Mouse (Mus musculus): ENCODE measurements around the gene Kmt2c. TPM values are rescaled to one million over a fixed set of nuclear protein-coding genes. Genes with fewer than 3 reads are reported as not detected.
"Not testable (repeated sequence)": the region's sequence is repeated elsewhere in the genome, so short reads cannot be mapped to it uniquely, and the experiment has no call there.

The Kmt2c gene
- polyA plus RNA-seq, 1 experiment = 19.2 TPM

DNA sequence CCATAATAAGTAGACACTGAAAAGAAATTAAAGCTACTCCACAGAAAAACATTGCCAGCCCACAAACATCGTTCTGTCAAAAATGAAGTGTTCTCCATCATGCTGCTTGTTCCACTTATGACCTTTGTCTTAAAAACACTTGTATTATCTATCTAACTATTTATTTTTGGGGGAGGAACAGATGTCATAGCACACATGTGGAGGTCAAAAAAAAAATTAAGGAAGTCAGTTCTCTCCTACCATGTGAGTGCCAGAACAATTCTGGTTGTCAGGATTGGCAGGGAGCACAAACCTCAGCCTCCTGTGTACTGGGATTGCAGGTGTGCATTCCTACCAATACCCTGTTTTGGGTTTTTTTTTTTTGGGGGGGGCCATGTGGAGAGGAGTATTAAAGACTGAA, 36.6 kb downstream of the Kmt2c start:
- no peaks in the 10 kb centered on the region for H3K4me1 ChIP-seq (ENCODE audit: control insufficient read depth, insufficient read depth, insufficient read length)
- 91% methylated on average over 1 of the region's 1 CpGs for WGBS
- no peak overlapping the region for H3K27ac ChIP-seq (ENCODE audit: insufficient read depth, low read length)
- no peaks in the 10 kb centered on the region for H3K27me3 ChIP-seq (ENCODE audit: control insufficient read depth, insufficient read depth, low read length)
- no peak for DNase-seq (ENCODE audit: low read depth in 1 of 2, low spot score in 2 of 2)
- no peaks in the 10 kb centered on the region for H3K36me3 ChIP-seq (ENCODE audit: control insufficient read depth, insufficient read depth, low read length)
- no peak for TF ChIP-seq POLR2A (IDR thresholded peaks at IDR 0.05; ENCODE audit: low read depth, low read length)
- no peak for TF ChIP-seq CTCF (IDR thresholded peaks at IDR 0.05; ENCODE audit: extremely low read depth, insufficient read depth, insufficient read length, insufficient replicate concordance)
- no peak overlapping the region for H3K4me3 ChIP-seq (ENCODE audit: extremely low read depth, insufficient read depth, insufficient read length)

- H3K4me3 ChIP-seq (ENCODE audit: extremely low read depth, insufficient read depth, insufficient read length); H3K36me3 ChIP-seq (ENCODE audit: control insufficient read depth, insufficient read depth, low read length); H3K27me3 ChIP-seq (ENCODE audit: control insufficient read depth, insufficient read depth, low read length); DNase-seq (ENCODE audit: low read depth in 1 of 2, low spot score in 2 of 2); H3K27ac ChIP-seq (ENCODE audit: insufficient read depth, low read length); H3K4me1 ChIP-seq (ENCODE audit: control insufficient read depth, insufficient read depth, insufficient read length): not testable (repeated sequence)
These were observed 43.2 kb downstream of the Kmt2c start for GRCm38 (mm10) chr5:25455432-25455831.

GRCm38 (mm10) chr5:25452691-25453090, 45.9 kb downstream of the Kmt2c start:
- H3K27ac ChIP-seq (ENCODE audit: insufficient read depth, low read length) = no peak overlapping the region
- H3K4me1 ChIP-seq (ENCODE audit: control insufficient read depth, insufficient read depth, insufficient read length) = no peaks in the 10 kb centered on the region; the same call in 1 of the 2 replicates
- TF ChIP-seq POLR2A (IDR thresholded peaks at IDR 0.05; ENCODE audit: low read depth, low read length) (no peak), CTCF (IDR thresholded peaks at IDR 0.05; ENCODE audit: extremely low read depth, insufficient read depth, insufficient read length, insufficient replicate concordance) (no peak)
- H3K36me3 ChIP-seq (ENCODE audit: control insufficient read depth, insufficient read depth, low read length) = no peaks in the 10 kb centered on the region
- H3K4me3 ChIP-seq (ENCODE audit: extremely low read depth, insufficient read depth, insufficient read length) = no peak overlapping the region
- H3K27me3 ChIP-seq (ENCODE audit: control insufficient read depth, insufficient read depth, low read length) = no peaks in the 10 kb centered on the region
- no peak for DNase-seq (ENCODE audit: low read depth in 1 of 2, low spot score in 2 of 2)
- 93% methylated on average over 2 of the region's 2 CpGs for WGBS

GRCm38 (mm10) chr5:25437508-25437907, 61.1 kb downstream of the Kmt2c start:
- no peak overlapping the region for H3K27ac ChIP-seq (ENCODE audit: insufficient read depth, low read length)
- TF ChIP-seq POLR2A (IDR thresholded peaks at IDR 0.05; ENCODE audit: low read depth, low read length) (no peak), CTCF (IDR thresholded peaks at IDR 0.05; ENCODE audit: extremely low read depth, insufficient read depth, insufficient read length, insufficient replicate concordance) (no peak)
- H3K27me3 ChIP-seq (ENCODE audit: control insufficient read depth, insufficient read depth, low read length) = no peaks in the 10 kb centered on the region
- no peak overlapping the region for H3K4me3 ChIP-seq (ENCODE audit: extremely low read depth, insufficient read depth, insufficient read length)
- no peak for DNase-seq (ENCODE audit: low read depth in 1 of 2, low spot score in 2 of 2)
- WGBS = 76% methylated on average over 1 of the region's 1 CpGs
- H3K36me3 ChIP-seq (ENCODE audit: control insufficient read depth, insufficient read depth, low read length) = no peaks in the 10 kb centered on the region
- H3K4me1 ChIP-seq (ENCODE audit: control insufficient read depth, insufficient read depth, insufficient read length) = no peaks in the 10 kb centered on the region

GRCm38 (mm10) chr5:25436081-25436480, 62.5 kb downstream of the Kmt2c start:
- Histone ChIP-seq H3K27me3 (ENCODE audit: control insufficient read depth, insufficient read depth, low read length) (no peaks in the 10 kb centered on the region), H3K4me3 (ENCODE audit: extremely low read depth, insufficient read depth, insufficient read length) (no peak overlapping the region), H3K4me1 (ENCODE audit: control insufficient read depth, insufficient read depth, insufficient read length) (no peaks in the 10 kb centered on the region), H3K27ac (ENCODE audit: insufficient read depth, low read length) (no peak overlapping the region), H3K36me3 (ENCODE audit: control insufficient read depth, insufficient read depth, low read length) (no peaks in the 10 kb centered on the region)
- WGBS = 4% methylated on average over 3 of the region's 3 CpGs
- DNase-seq (ENCODE audit: low read depth in 1 of 2, low spot score in 2 of 2) = peak; percentile 44 to 73
- TF ChIP-seq POLR2A (IDR thresholded peaks at IDR 0.05; ENCODE audit: low read depth, low read length) = no peak
- TF ChIP-seq CTCF (IDR thresholded peaks at IDR 0.05; ENCODE audit: extremely low read depth, insufficient read depth, insufficient read length, insufficient replicate concordance) = no peak

GRCm38 (mm10) chr5:25422576-25422975, 76.0 kb downstream of the Kmt2c start:
- Histone ChIP-seq H3K4me1 (ENCODE audit: control insufficient read depth, insufficient read depth, insufficient read length) (no peaks in the 10 kb centered on the region; the same call in 1 of the 2 replicates), H3K27ac (ENCODE audit: insufficient read depth, low read length) (no peak overlapping the region), H3K36me3 (ENCODE audit: control insufficient read depth, insufficient read depth, low read length) (no peaks in the 10 kb centered on the region), H3K4me3 (ENCODE audit: extremely low read depth, insufficient read depth, insufficient read length) (no peak overlapping the region), H3K27me3 (ENCODE audit: control insufficient read depth, insufficient read depth, low read length) (no peaks in the 10 kb centered on the region)
- WGBS = 61% methylated on average over 1 of the region's 1 CpGs
- DNase-seq (ENCODE audit: low read depth in 1 of 2, low spot score in 2 of 2) = no peak
- TF ChIP-seq POLR2A (IDR thresholded peaks at IDR 0.05; ENCODE audit: low read depth, low read length) (no peak), CTCF (IDR thresholded peaks at IDR 0.05; ENCODE audit: extremely low read depth, insufficient read depth, insufficient read length, insufficient replicate concordance) (no peak)

DNA sequence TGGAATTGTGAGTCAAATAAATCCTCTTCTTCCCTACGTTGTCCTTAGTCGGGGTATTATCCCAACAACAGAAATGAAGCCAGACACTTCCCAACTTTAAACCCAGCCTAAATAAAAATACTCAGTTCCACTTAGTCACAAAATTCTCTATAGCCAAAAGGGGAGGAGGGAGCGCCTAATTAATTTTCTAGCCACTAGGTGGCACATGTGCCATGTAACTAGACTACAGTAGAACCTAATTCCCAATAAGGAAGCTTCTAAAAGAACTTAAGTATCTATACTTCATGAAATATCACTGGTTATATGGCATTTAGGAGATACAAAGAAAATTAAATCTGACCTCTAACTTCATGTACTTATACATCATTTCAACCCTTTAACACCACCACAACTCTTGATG, 78.0 kb downstream of the Kmt2c start:
- Histone ChIP-seq H3K4me3 (ENCODE audit: extremely low read depth, insufficient read depth, insufficient read length) (no peak overlapping the region), H3K27ac (ENCODE audit: insufficient read depth, low read length) (no peak overlapping the region), H3K4me1 (ENCODE audit: control insufficient read depth, insufficient read depth, insufficient read length) (no peaks in the 10 kb centered on the region; the same call in 1 of the 2 replicates), H3K36me3 (ENCODE audit: control insufficient read depth, insufficient read depth, low read length) (no peaks in the 10 kb centered on the region), H3K27me3 (ENCODE audit: control insufficient read depth, insufficient read depth, low read length) (no peaks in the 10 kb centered on the region)
- TF ChIP-seq CTCF (IDR thresholded peaks at IDR 0.05; ENCODE audit: extremely low read depth, insufficient read depth, insufficient read length, insufficient replicate concordance) (no peak), POLR2A (IDR thresholded peaks at IDR 0.05; ENCODE audit: low read depth, low read length) (no peak)
- 43% methylated on average over 3 of the region's 3 CpGs for WGBS
- peak; percentile 45 to 59 for DNase-seq (ENCODE audit: low read depth in 1 of 2, low spot score in 2 of 2)
